Mouse (Mus musculus): ENCODE results near the gene Rad51ap2. TPM values are rescaled to one million over a fixed set of nuclear protein-coding genes. Genes with fewer than 3 reads are reported as not detected.

The Rad51ap2 gene
- total RNA-seq (2021), result not detected
- long read RNA-seq, experiment 1, result 0 reads
- long read RNA-seq, experiment 2, result 0 reads

GRCm38 (mm10) chr12:11455549-11456194, at the start of gene Rad51ap2:
Gene Rad51ap2 (plus strand): TSS chr12:11456079.
- peak; percentile 76 for DNase-seq (ENCODE audit: low spot score)

- no peak for DNase-seq (ENCODE audit: low spot score)
Observed at GRCm38 (mm10) chr12:11407679-11408078, 48.2 kb upstream of the Rad51ap2 start.

GRCm38 (mm10) chr12:11418112-11418511, 37.8 kb upstream of the Rad51ap2 start:
- no peak for DNase-seq (ENCODE audit: low spot score)

- DNase-seq (ENCODE audit: low spot score), result no peak
Observed at GRCm38 (mm10) chr12:11427396-11427795, 28.5 kb upstream of the Rad51ap2 start.

- no peak for DNase-seq (ENCODE audit: low spot score)
Observed at GRCm38 (mm10) chr12:11433126-11433525, 22.8 kb upstream of the Rad51ap2 start.

- no peak for DNase-seq (ENCODE audit: low spot score)
Observed at GRCm38 (mm10) chr12:11433716-11434115, 22.2 kb upstream of the Rad51ap2 start.

- no peak for DNase-seq (ENCODE audit: low spot score)
Observed at GRCm38 (mm10) chr12:11434446-11434845, 21.4 kb upstream of the Rad51ap2 start.

- no peak for DNase-seq (ENCODE audit: low spot score)
Observed at GRCm38 (mm10) chr12:11435246-11436022, 20.4 kb upstream of the Rad51ap2 start.

- no peak for DNase-seq (ENCODE audit: low spot score)
Observed at GRCm38 (mm10) chr12:11436023-11436350, 19.9 kb upstream of the Rad51ap2 start.

GRCm38 (mm10) chr12:11436497-11437265, 19.2 kb upstream of the Rad51ap2 start, which contains the start of gene Vsnl1:
Gene Vsnl1 (minus strand): TSS chr12:11436613.
- DNase-seq (ENCODE audit: low spot score), result peak; percentile 30

GRCm38 (mm10) chr12:11437266-11437906, 18.5 kb upstream of the Rad51ap2 start:
- peak; percentile 44 for DNase-seq (ENCODE audit: low spot score)

GRCm38 (mm10) chr12:11437907-11438447, 17.9 kb upstream of the Rad51ap2 start:
- no peak for DNase-seq (ENCODE audit: low spot score)

- DNase-seq (ENCODE audit: low spot score), result no peak
Observed at GRCm38 (mm10) chr12:11454146-11454545, 1.7 kb upstream of the Rad51ap2 start.

- no peak for DNase-seq (ENCODE audit: low spot score)
Observed at GRCm38 (mm10) chr12:11456213-11456612, 334 bp downstream of the Rad51ap2 start.

GRCm38 (mm10) chr12:11456632-11457031, 753 bp downstream of the Rad51ap2 start:
- no peak for DNase-seq (ENCODE audit: low spot score)

Other genes with a start within 250 kb of the Rad51ap2 start
- gene Msgn1, start 247.1 kb upstream of the Rad51ap2 start, total RNA-seq (2021), result not detected
- gene Gen1, start 190.3 kb upstream of the Rad51ap2 start, total RNA-seq (2021), result 1 to 10 TPM; 2.4 to 4.6 TPM
- 10 to 100 TPM; 27.1 to 35.7 TPM for gene Smc6, start 190.2 kb upstream of the Rad51ap2 start, total RNA-seq (2021)
- not detected for gene Vsnl1, start 19.5 kb upstream of the Rad51ap2 start, total RNA-seq (2021)

All from gastrocnemius, adult 18-20 months (tissue).